Mouse (Mus musculus): ENCODE results near the gene Acat2.
"Not testable (repeated sequence)": the region's sequence is repeated elsewhere in the genome, so short reads cannot be mapped to it uniquely, and the experiment has no call there.

DNA sequence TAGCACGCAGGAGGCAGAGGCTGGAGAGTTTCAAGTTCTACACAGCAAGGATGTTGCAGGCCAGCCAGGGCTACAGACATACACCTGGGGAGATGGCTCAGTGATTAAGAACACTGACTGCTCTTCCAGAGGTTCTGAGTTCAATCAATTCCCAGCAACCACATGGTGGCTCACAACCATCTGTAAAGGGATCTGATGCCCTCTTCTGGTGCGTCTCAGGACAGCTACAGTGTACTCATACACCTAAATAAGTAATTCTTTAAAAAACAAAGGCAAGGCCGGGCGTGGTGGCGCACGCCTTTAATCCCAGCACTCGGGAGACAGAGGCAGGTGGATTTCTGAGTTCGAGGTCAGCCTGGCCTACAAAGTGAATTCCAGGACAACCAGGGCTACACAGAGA is 27.5 kb upstream of the Acat2 start:
- not testable (repeated sequence) for TF ChIP-seq POLR2A (IDR thresholded peaks at IDR 0.05; ENCODE audit: insufficient read length, low read depth); MAX (IDR thresholded peaks at IDR 0.05; ENCODE audit: low read depth); TCF3 (IDR thresholded peaks at IDR 0.05; ENCODE audit: insufficient read length, low read depth); E2F4 (IDR thresholded peaks at IDR 0.05; ENCODE audit: insufficient read depth); MYOG (IDR thresholded peaks at IDR 0.05; ENCODE audit: control insufficient read depth in 1 of 3, insufficient read depth in 1 of 3, insufficient read length in 2 of 3, low read depth in 2 of 3); POLR2AphosphoS2 (IDR thresholded peaks at IDR 0.05; ENCODE audit: insufficient read length, low read depth); TCF12 (IDR thresholded peaks at IDR 0.05; ENCODE audit: insufficient read depth, poor library complexity, severe bottlenecking)

All from myocyte (in vitro differentiated cells).